Mouse (Mus musculus) heart, postnatal 0 days (tissue): ENCODE measurements around the gene Gpatch8.

Experiments used
- CTCF ChIP-seq: IDR thresholded peaks from 2 replicates; pipeline ENCODE4 v1.5.1; 2016; ENCODE audit warnings: antibody characterized with exemption, control low read depth, low read depth
- EP300 ChIP-seq: IDR thresholded peaks from 2 replicates; pipeline ENCODE4 v1.6.1; 2016; ENCODE audit warnings: antibody characterized with exemption, low read depth

- TF ChIP-seq CTCF (no peak), EP300 (no peak)
Observed at GRCm38 (mm10) chr11:102575034-102575433, 18.8 kb upstream of the Gpatch8 start.
